Mouse (Mus musculus): ENCODE measurements around the gene Cstad. TPM values are rescaled to one million over a fixed set of nuclear protein-coding genes. Genes with fewer than 3 reads are reported as not detected.
A peak's percentile ranks its signal among the peaks of the same experiment; 100 is the strongest.

The Cstad gene
- not detected in 2 replicates for polyA plus RNA-seq (2012; rRNA removed)

DNA sequence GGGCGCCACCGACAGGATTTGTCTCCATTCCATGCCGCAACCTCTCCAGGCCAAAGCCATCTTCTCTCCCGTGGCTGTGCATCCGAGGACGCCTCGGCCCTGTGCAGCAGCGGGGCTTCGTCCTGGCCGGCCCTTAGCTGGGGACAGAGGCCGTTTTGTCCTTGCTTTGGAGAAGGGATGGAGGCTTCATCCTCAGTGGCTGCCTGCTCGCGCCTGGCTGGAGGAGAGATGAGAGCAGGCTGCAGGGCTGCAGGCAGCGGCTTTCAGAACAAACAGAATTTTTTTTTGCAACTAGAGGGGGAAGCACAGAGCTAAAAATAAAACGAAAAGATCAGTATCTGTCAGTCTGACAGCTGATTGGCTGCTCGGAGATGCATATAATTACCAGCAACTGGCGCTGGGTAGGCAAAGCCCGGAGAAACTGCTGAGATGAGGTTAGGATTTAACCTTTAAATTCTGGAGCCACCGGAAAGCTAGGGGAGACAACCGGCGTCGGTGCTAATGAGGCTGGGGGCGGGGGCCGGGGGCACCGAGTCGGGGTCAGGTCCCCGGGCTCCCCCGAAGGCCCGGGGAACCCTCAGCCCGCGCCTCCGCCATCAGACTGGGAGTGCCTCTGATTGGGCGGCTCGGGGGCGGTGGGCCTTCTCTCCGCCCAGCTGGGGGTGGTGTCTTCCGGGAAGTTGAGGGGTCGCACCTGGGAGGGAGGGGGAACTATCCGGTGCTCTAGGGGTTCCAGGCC, at the start of gene Cstad:
Gene Cstad, plus strand, starts transcription at position 400 of the 739 bp plus-strand sequence.
- Histone ChIP-seq H3K27ac (ENCODE audit: insufficient read depth, low read depth, low read length) (peak within 1 kb of the TSS; percentile 80), H3K4me1 (ENCODE audit: control insufficient read depth, insufficient read depth, insufficient read length, low read length) (peaks cover 8% of the 10 kb centered on the region), H3K4me3 (ENCODE audit: low read depth, low read length) (peak within 1 kb of the TSS; percentile 58), H3K27me3 (ENCODE audit: control insufficient read depth, insufficient read depth, low read length) (no peaks in the 10 kb centered on the region), H3K36me3 (ENCODE audit: control insufficient read depth, insufficient read depth, low read length) (no peaks in the 10 kb centered on the region)
- TF ChIP-seq POLR2A (IDR thresholded peaks at IDR 0.05; ENCODE audit: low read depth, low read length), result 0 out of 2 replicates have a peak, but pooled peaks have one; percentile 32
- no peak for TF ChIP-seq CTCF (IDR thresholded peaks at IDR 0.05; ENCODE audit: extremely low read depth, insufficient read length, insufficient replicate concordance, low read depth, low read length)
- WGBS, result 12% methylated on average over 39 of the region's 39 CpGs

DNA sequence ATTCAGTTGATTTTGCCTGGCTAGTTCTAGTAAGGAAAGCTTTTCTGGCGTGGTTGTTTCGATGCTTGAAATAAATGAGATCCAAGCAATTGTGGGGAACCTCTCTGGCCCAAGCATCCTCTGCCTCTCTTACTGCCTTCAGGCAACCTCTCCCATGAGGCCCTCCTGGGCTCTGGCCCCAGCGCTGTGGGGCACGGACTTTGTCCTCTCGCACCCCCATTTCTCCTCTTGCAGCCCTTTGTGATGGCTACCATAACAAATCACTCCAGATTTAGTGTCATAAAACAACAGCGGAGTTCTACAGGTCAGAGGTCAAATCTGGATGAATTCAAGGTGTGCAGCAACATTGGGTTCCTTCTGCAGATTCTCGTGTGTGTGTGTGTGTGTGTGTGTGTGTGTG, 49.1 kb upstream of the Cstad start:
- H3K4me1 ChIP-seq (ENCODE audit: control insufficient read depth, insufficient read depth, insufficient read length, low read length), result peaks cover 16% of the 10 kb centered on the region
- H3K4me3 ChIP-seq (ENCODE audit: low read depth, low read length), result no peak overlapping the region
- H3K27ac ChIP-seq (ENCODE audit: insufficient read depth, low read depth, low read length), result no peak overlapping the region
- no peaks in the 10 kb centered on the region for H3K36me3 ChIP-seq (ENCODE audit: control insufficient read depth, insufficient read depth, low read length)
- H3K27me3 ChIP-seq (ENCODE audit: control insufficient read depth, insufficient read depth, low read length), result no peaks in the 10 kb centered on the region
- 29% methylated on average over 7 of the region's 7 CpGs for WGBS
- no peak for TF ChIP-seq POLR2A (IDR thresholded peaks at IDR 0.05; ENCODE audit: low read depth, low read length)
- no peak for TF ChIP-seq CTCF (IDR thresholded peaks at IDR 0.05; ENCODE audit: extremely low read depth, insufficient read length, insufficient replicate concordance, low read depth, low read length)

DNA sequence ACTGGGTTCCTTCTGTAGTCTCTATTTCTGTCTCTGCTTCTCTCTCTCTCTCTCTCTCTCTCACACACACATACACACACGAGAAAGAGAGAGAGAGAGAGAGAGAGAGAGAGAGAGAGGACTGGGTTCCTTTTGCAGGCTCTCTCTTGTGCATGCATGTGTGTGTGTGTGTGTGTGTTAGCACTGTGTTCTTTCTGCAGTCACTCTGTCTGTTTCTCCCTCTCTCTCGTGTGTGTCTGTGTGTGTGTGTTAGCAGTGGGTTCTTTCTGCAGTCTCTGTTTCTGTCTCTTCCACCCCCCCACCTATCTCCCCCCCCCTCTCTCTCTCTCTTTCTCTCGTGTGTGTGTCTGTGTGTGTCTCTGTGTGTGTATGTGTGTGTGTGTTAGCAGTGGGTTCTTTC, 48.6 kb upstream of the Cstad start:
- no peak overlapping the region for H3K4me3 ChIP-seq (ENCODE audit: low read depth, low read length)
- H3K4me1 ChIP-seq (ENCODE audit: control insufficient read depth, insufficient read depth, insufficient read length, low read length), result peaks cover 16% of the 10 kb centered on the region
- TF ChIP-seq CTCF (IDR thresholded peaks at IDR 0.05; ENCODE audit: extremely low read depth, insufficient read length, insufficient replicate concordance, low read depth, low read length) (no peak), POLR2A (IDR thresholded peaks at IDR 0.05; ENCODE audit: low read depth, low read length) (no peak)
- WGBS, result 18% methylated on average over 2 of the region's 3 CpGs
- H3K27me3 ChIP-seq (ENCODE audit: control insufficient read depth, insufficient read depth, low read length), result no peaks in the 10 kb centered on the region
- H3K27ac ChIP-seq (ENCODE audit: insufficient read depth, low read depth, low read length), result no peak overlapping the region
- H3K36me3 ChIP-seq (ENCODE audit: control insufficient read depth, insufficient read depth, low read length), result no peaks in the 10 kb centered on the region

DNA sequence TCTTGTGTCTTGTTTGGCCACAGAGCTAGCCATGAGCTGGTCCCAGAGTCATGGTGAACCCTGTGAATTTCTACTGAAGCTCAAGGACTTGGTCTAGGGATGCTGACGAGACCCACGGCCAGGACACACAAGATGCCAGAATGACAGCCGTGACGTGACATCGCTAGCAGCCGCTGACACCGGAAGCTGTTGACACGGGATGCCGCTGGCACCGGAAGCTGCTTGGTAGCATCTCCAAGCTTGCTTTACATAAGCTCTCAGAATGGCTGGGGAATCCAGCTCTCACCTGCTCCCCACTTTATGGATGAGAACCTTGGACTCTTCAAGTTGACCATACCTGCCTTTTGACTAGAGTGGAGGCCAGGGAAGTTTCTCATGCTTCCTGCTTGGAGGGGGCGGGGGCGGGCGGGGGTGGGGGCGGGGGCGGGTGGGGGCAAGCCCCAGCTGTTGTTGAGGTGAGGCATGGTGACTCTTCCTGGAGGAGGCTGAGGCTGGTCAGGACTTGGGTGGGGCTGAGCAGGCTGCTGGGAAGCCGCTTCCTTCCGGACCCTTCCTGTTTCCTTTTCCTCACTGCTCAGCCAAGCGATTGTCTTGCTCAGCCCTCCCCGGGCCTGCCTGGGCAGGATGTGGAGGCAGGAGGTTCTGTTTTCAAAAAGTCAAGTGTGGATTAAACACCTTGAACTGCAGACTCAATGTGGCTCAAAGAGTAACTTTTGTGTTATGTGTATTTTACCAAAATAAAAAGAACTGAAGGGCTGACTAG, 47.2 kb upstream of the Cstad start:
- Histone ChIP-seq H3K36me3 (ENCODE audit: control insufficient read depth, insufficient read depth, low read length) (no peaks in the 10 kb centered on the region), H3K4me1 (ENCODE audit: control insufficient read depth, insufficient read depth, insufficient read length, low read length) (peaks cover 16% of the 10 kb centered on the region), H3K27me3 (ENCODE audit: control insufficient read depth, insufficient read depth, low read length) (no peaks in the 10 kb centered on the region), H3K27ac (ENCODE audit: insufficient read depth, low read depth, low read length) (peak overlapping the region; percentile 12; the same call in 1 of the 2 replicates), H3K4me3 (ENCODE audit: low read depth, low read length) (no peak overlapping the region)
- TF ChIP-seq CTCF (IDR thresholded peaks at IDR 0.05; ENCODE audit: extremely low read depth, insufficient read length, insufficient replicate concordance, low read depth, low read length), result no peak
- no peak for TF ChIP-seq POLR2A (IDR thresholded peaks at IDR 0.05; ENCODE audit: low read depth, low read length)
- 28% methylated on average over 19 of the region's 19 CpGs for WGBS

DNA sequence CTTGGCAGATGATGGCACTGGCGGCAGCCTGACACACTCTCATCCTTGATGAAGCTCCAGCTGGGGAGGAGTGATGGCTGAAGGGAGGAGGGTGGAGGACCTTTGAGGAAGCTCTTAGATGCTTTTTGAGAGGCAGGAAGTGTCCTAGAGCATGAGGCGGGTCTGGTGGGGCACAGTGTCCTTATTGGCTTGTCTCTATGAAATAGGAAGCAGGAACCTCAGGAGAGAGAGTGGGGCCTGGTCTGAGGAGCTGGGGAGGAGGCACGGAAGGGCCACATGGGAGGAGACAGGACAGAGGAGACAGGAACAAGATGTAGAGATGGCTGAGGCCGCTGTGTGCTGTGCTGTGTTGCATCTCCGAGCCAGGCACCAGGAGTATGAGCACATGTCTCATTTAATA, 43.3 kb upstream of the Cstad start:
- no peak for TF ChIP-seq CTCF (IDR thresholded peaks at IDR 0.05; ENCODE audit: extremely low read depth, insufficient read length, insufficient replicate concordance, low read depth, low read length)
- TF ChIP-seq POLR2A (IDR thresholded peaks at IDR 0.05; ENCODE audit: low read depth, low read length), result no peak
- no peak overlapping the region for H3K4me3 ChIP-seq (ENCODE audit: low read depth, low read length)
- H3K27me3 ChIP-seq (ENCODE audit: control insufficient read depth, insufficient read depth, low read length), result no peaks in the 10 kb centered on the region
- 82% methylated on average over 5 of the region's 5 CpGs for WGBS
- no peaks in the 10 kb centered on the region for H3K36me3 ChIP-seq (ENCODE audit: control insufficient read depth, insufficient read depth, low read length)
- no peak overlapping the region for H3K27ac ChIP-seq (ENCODE audit: insufficient read depth, low read depth, low read length)
- H3K4me1 ChIP-seq (ENCODE audit: control insufficient read depth, insufficient read depth, insufficient read length, low read length), result peaks cover 6% of the 10 kb centered on the region

DNA sequence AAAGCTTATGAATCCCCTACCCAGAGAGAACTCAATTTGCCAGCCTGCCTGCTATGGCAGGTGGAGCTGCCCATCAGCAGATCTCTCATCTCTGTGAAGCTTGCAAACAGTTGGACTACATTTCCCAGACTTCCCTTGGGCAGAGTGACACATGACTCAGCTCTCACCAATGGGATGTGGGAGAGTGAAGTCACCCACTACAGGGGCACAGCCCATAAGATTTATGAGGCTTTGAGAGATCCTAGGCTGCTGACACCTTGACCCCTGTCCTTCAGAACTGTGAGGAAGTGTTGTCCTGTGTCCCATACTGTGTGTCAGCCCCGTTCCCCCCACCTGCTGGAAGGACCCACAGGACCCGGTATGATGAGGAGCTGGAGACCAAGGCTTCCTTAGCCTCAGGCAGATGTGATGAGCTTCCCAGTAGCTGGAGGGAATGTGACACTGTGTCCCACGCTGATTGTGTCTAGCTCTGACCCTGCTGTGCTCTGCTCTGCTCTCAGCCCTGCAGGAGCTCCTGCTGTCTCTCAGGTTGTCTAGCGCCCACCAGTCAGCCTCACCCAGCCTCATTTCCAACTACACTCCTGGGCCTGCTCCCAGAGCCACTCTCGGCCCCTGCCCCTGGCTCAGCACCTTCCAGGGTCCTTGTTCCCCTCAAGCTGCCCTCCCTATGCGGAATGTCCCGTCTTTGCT, 40.8 kb upstream of the Cstad start:
- 80% methylated on average over 7 of the region's 7 CpGs for WGBS
- Histone ChIP-seq H3K4me3 (ENCODE audit: low read depth, low read length) (no peak overlapping the region), H3K4me1 (ENCODE audit: control insufficient read depth, insufficient read depth, insufficient read length, low read length) (peaks cover 2% of the 10 kb centered on the region; the same call in 1 of the 2 replicates), H3K27ac (ENCODE audit: insufficient read depth, low read depth, low read length) (no peak overlapping the region), H3K36me3 (ENCODE audit: control insufficient read depth, insufficient read depth, low read length) (no peaks in the 10 kb centered on the region), H3K27me3 (ENCODE audit: control insufficient read depth, insufficient read depth, low read length) (no peaks in the 10 kb centered on the region)
- TF ChIP-seq POLR2A (IDR thresholded peaks at IDR 0.05; ENCODE audit: low read depth, low read length) (no peak), CTCF (IDR thresholded peaks at IDR 0.05; ENCODE audit: extremely low read depth, insufficient read length, insufficient replicate concordance, low read depth, low read length) (no peak)
